Mouse (Mus musculus): ENCODE measurements at regions not wholly inside any gene's neighbourhood (a gene's known extent, or its start where the extent isn't known, plus 50 kb on each side); places are given as distances from the start of the nearest gene placed in this dataset.
A peak's percentile ranks its signal among the peaks of the same experiment; 100 is the strongest.

- no peaks in the 10 kb centered on the region for H3K36me3 ChIP-seq (ENCODE audit: insufficient read depth)
- no peak for ATAC-seq
- H3K27ac ChIP-seq (ENCODE audit: low read depth, low read length), result no peak overlapping the region
- H3K9ac ChIP-seq, result no peak overlapping the region
- H3K27me3 ChIP-seq (ENCODE audit: insufficient read depth, low read length), result no peaks in the 10 kb centered on the region
- WGBS, result 93% methylated on average over 4 of the region's 4 CpGs
- no peaks in the 10 kb centered on the region for H3K4me1 ChIP-seq (ENCODE audit: insufficient read depth)
- H3K4me2 ChIP-seq (ENCODE audit: low read depth), result no peak overlapping the region
- DNase-seq, result no peak
- no peak for TF ChIP-seq CTCF (IDR thresholded peaks at IDR 0.05; ENCODE audit: low read depth)
- H3K9me3 ChIP-seq (ENCODE audit: low read length), result no peaks in the 10 kb centered on the region
- H3K4me3 ChIP-seq (ENCODE audit: low read depth, low read length), result no peak overlapping the region
Measured at GRCm38 (mm10) chr4:150741810-150742209, 89.8 kb upstream of the Slc45a1 start.

DNA sequence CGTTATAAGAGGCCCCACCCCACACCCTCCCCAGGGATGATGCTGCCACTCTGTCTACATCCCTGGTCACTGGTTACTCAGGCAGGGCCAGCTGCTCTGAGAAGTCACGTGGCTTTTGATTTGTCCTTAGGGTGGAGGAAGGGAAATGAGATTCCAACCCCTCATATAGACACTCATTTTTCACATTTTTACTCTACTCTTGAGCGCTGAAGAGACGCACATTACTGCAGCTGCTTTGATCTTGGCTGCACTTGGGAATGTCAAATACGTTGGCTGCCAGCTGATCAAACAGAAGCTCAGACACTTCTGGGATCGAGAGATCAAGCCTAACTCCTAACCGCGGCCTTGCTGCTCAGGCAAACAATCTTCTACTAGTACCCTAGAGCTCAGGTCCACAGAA lies 88.2 kb upstream of the Slc45a1 start:
- no peaks in the 10 kb centered on the region for H3K9me3 ChIP-seq (ENCODE audit: low read length)
- no peaks in the 10 kb centered on the region for H3K27me3 ChIP-seq (ENCODE audit: insufficient read depth, low read length)
- 71% methylated on average over 8 of the region's 8 CpGs for WGBS
- H3K36me3 ChIP-seq (ENCODE audit: insufficient read depth), result no peaks in the 10 kb centered on the region
- no peak for ATAC-seq
- H3K27ac ChIP-seq (ENCODE audit: low read depth, low read length), result no peak overlapping the region
- no peaks in the 10 kb centered on the region for H3K4me1 ChIP-seq (ENCODE audit: insufficient read depth)
- DNase-seq, result no peak
- H3K9ac ChIP-seq, result no peak overlapping the region
- no peak overlapping the region for H3K4me3 ChIP-seq (ENCODE audit: low read depth, low read length)
- no peak for TF ChIP-seq CTCF (IDR thresholded peaks at IDR 0.05; ENCODE audit: low read depth)
- H3K4me2 ChIP-seq (ENCODE audit: low read depth), result no peak overlapping the region

- Histone ChIP-seq H3K27ac (ENCODE audit: low read depth, low read length) (no peak overlapping the region), H3K4me1 (ENCODE audit: insufficient read depth) (no peaks in the 10 kb centered on the region), H3K4me2 (ENCODE audit: low read depth) (no peak overlapping the region), H3K4me3 (ENCODE audit: low read depth, low read length) (no peak overlapping the region), H3K9ac (no peak overlapping the region), H3K9me3 (ENCODE audit: low read length) (no peaks in the 10 kb centered on the region), H3K36me3 (ENCODE audit: insufficient read depth) (no peaks in the 10 kb centered on the region), H3K27me3 (ENCODE audit: insufficient read depth, low read length) (no peaks in the 10 kb centered on the region)
- no peak for ATAC-seq
- 80% methylated on average over 9 of the region's 9 CpGs for WGBS
- no peak for DNase-seq
- TF ChIP-seq CTCF (IDR thresholded peaks at IDR 0.05; ENCODE audit: low read depth), result no peak
Measured at GRCm38 (mm10) chr4:150738736-150739135, 86.8 kb upstream of the Slc45a1 start.

DNA sequence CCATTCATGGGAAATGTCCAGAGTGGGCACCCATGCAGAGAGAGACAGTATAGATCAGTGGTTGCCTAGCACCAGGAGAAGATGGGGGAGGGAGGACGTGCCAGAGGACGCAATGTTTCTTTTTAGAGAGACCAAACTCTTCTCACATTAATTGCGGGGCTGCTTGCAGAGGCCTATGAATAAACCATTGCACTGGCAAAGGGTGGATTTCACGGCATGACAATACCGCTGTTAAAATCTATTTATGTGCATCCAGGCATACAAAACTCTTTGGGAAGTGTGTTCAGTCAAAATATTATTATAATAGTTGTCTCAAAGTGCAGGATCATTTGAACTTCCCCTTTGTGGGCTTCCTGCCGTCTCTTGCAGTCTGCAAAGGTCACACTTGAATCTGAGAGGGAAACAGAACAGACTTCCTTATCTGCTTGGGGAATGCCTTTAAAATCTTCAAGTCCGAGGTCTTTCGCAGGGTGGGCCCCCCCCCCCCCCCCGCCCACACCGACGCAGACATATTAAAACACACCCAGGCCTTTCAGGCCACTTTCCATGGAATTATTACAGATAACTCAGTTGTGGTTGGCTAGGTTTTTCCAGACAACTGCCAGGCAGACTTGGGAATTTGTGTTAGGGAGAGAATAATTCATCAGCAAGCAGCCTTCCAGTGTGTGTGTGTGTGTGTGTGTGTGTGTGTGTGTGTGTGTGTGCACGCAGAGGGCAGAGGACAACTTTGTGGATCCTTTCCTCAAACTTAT lies 78.3 kb upstream of the Slc45a1 start:
- WGBS, result 2% methylated on average over 12 of the region's 12 CpGs
- DNase-seq (peak; percentile 38), ATAC-seq (peak; percentile 45; the same call in 1 of the 2 replicates)
- H3K4me1 ChIP-seq (ENCODE audit: insufficient read depth), result no peaks in the 10 kb centered on the region
- no peaks in the 10 kb centered on the region for H3K27me3 ChIP-seq (ENCODE audit: insufficient read depth, low read length)
- H3K4me3 ChIP-seq (ENCODE audit: low read depth, low read length), result no peak overlapping the region
- no peak for TF ChIP-seq CTCF (IDR thresholded peaks at IDR 0.05; ENCODE audit: low read depth)
- no peak overlapping the region for H3K27ac ChIP-seq (ENCODE audit: low read depth, low read length)
- H3K4me2 ChIP-seq (ENCODE audit: low read depth), result no peak overlapping the region
- no peak overlapping the region for H3K9ac ChIP-seq
- no peaks in the 10 kb centered on the region for H3K9me3 ChIP-seq (ENCODE audit: low read length)
- no peaks in the 10 kb centered on the region for H3K36me3 ChIP-seq (ENCODE audit: insufficient read depth)

- H3K9ac ChIP-seq, result no peak overlapping the region
- no peaks in the 10 kb centered on the region for H3K4me1 ChIP-seq (ENCODE audit: insufficient read depth)
- ATAC-seq (no peak), DNase-seq (no peak)
- H3K4me2 ChIP-seq (ENCODE audit: low read depth), result no peak overlapping the region
- 64% methylated on average over 4 of the region's 4 CpGs for whole genome bisulfite sequencing
- H3K36me3 ChIP-seq (ENCODE audit: insufficient read depth), result no peaks in the 10 kb centered on the region
- H3K27ac ChIP-seq (ENCODE audit: low read depth, low read length), result no peak overlapping the region
- H3K9me3 ChIP-seq (ENCODE audit: low read length), result no peaks in the 10 kb centered on the region
- H3K27me3 ChIP-seq (ENCODE audit: insufficient read depth, low read length), result no peaks in the 10 kb centered on the region
- peak; percentile 17; the same call in 1 of the 2 replicates for TF ChIP-seq CTCF (IDR thresholded peaks at IDR 0.05; ENCODE audit: low read depth)
- no peak overlapping the region for H3K4me3 ChIP-seq (ENCODE audit: low read depth, low read length)
Measured at GRCm38 (mm10) chr4:150726539-150726938, 74.6 kb upstream of the Slc45a1 start.

DNA sequence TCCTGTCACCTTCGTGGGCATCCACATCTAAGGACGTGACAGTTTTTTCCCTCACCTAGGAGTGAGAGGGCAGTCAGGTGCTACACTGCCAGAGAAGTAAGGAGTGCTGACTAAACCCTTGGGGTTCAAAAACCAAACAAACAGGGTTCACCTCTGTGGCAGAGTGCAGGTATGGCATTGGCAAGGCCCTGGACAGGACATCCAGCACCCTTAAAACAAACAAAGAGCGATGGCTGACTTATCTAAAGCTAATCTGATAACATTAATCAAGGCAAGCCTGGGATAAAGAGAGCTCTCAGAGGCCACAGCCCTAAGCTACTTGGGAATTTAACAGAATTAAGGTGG lies 74.1 kb upstream of the Slc45a1 start:
- Histone ChIP-seq H3K27ac (ENCODE audit: low read depth, low read length) (no peak overlapping the region), H3K4me3 (ENCODE audit: low read depth, low read length) (no peak overlapping the region), H3K9me3 (ENCODE audit: low read length) (no peaks in the 10 kb centered on the region), H3K4me2 (ENCODE audit: low read depth) (no peak overlapping the region), H3K36me3 (ENCODE audit: insufficient read depth) (no peaks in the 10 kb centered on the region), H3K27me3 (ENCODE audit: insufficient read depth, low read length) (no peaks in the 10 kb centered on the region), H3K4me1 (ENCODE audit: insufficient read depth) (no peaks in the 10 kb centered on the region), H3K9ac (no peak overlapping the region)
- WGBS, result 91% methylated on average over 3 of the region's 3 CpGs
- no peak for TF ChIP-seq CTCF (IDR thresholded peaks at IDR 0.05; ENCODE audit: low read depth)
- no peak for DNase-seq
- ATAC-seq, result no peak

GRCm38 (mm10) chr4:150725443-150726135 lies 73.6 kb upstream of the Slc45a1 start:
- H3K27ac ChIP-seq (ENCODE audit: low read depth, low read length), result no peak overlapping the region
- no peak for DNase-seq
- no peak overlapping the region for H3K9ac ChIP-seq
- no peak for TF ChIP-seq CTCF (IDR thresholded peaks at IDR 0.05; ENCODE audit: low read depth)
- no peaks in the 10 kb centered on the region for H3K4me1 ChIP-seq (ENCODE audit: insufficient read depth)
- H3K4me3 ChIP-seq (ENCODE audit: low read depth, low read length), result no peak overlapping the region
- H3K27me3 ChIP-seq (ENCODE audit: insufficient read depth, low read length), result no peaks in the 10 kb centered on the region
- H3K9me3 ChIP-seq (ENCODE audit: low read length), result no peaks in the 10 kb centered on the region
- H3K36me3 ChIP-seq (ENCODE audit: insufficient read depth), result no peaks in the 10 kb centered on the region
- H3K4me2 ChIP-seq (ENCODE audit: low read depth), result no peak overlapping the region
- no peak for ATAC-seq
- 79% methylated on average over 17 of the region's 17 CpGs for WGBS
